Mouse (Mus musculus) natural killer cell, adult 2 months (primary cell): ENCODE measurements around the gene Cd300lg.

Source experiments
- DNase-seq, 2 experiments: peaks; one replicate each; pipeline ENCODE4 v3.0.0; 2022; ENCODE audit warnings: low spot score in 2 of 2

Cd300lg gene

GRCm38 (mm10) chr11:102096446-102096845 lies 55.1 kb downstream of the Cd300lg start:
- no peak for DNase-seq

GRCm38 (mm10) chr11:102096887-102097391 lies 55.6 kb downstream of the Cd300lg start:
- DNase-seq, result no peak

- no peak for DNase-seq
These were observed 59.9 kb downstream of the Cd300lg start, which contains the start of gene Ppy for GRCm38 (mm10) chr11:102101219-102101618. TSS of gene Ppy (minus strand) at chr11:102101319.

- DNase-seq, result peak in 1 of 2 experiments; percentile 36
These were observed 61.4 kb downstream of the Cd300lg start for GRCm38 (mm10) chr11:102102485-102103258.
